Mouse (Mus musculus) kidney, postnatal 14 days (tissue): ENCODE measurements at regions not wholly inside any gene's neighbourhood (a gene's known extent, or its start where the extent isn't known, plus 50 kb on each side); places are given as distances from the start of the nearest gene placed in this dataset.

Experiments
- DNase-seq: peaks from one replicate; pipeline ENCODE4 v3.0.0; 2022; ENCODE audit warnings: mixed read lengths

DNA sequence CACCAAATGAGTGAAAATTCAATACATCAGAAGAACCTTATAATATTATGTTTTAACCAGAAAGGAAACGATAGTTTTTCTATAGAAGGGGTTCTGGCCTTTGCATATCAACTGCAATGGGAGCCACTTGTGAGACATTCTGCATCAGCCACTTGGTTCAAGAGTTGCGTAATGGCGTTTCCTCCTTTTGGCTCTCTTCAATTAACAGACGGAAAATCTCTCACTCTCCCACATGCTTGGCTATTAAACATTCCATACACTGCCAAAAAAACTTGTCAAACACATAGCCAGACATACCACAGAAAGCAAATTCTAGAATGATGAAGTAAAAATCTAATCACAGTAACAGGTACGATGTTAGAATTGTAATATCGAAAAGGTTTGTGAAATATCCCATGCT is 643.1 kb upstream of the Slit2 start:
- DNase-seq, result no peak

DNA sequence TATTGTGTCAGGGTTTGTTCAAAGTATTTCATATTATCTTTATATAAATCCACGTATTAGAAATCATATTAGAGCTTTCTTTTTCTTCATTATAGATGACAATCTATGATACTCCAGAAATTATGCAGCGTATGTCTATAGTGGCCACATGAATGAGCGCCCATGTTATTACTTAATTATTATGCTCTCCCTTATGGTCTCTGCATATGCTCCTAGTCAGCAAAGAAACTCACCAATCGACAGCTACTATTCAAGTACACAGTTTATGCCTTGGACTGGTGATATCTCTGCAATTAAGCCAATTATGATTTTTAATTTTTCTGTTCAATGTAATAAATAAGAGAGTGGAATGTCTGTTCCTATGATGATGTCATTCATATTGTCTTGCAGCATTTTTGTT is 612.8 kb upstream of the Slit2 start:
- DNase-seq, result no peak

DNA sequence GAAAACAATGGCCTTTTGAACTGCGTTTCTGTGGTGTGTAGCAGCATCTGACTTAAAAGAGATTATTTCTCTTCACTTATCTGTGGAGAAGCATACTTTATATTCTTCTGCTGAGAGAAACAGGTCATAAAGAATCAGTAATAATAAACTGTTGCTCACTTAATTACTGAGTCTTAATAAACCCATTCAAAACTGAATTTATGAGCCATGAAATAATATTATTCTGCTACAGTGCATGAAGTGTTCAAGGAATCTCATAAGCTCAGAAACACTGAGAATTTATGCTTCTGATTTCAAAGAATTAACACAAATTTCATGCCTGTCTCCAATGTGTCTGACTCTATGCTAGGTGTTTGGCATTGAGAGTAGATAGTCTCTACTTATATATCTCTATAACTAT is 597.0 kb upstream of the Slit2 start:
- no peak for DNase-seq

- no peak for DNase-seq
These were observed 596.2 kb upstream of the Slit2 start for GRCm38 (mm10) chr5:47386750-47387149.

GRCm38 (mm10) chr5:47390735-47391134 is 592.2 kb upstream of the Slit2 start:
- DNase-seq, result no peak

- DNase-seq, result no peak
These were observed 586.1 kb upstream of the Slit2 start for GRCm38 (mm10) chr5:47396874-47397273.

DNA sequence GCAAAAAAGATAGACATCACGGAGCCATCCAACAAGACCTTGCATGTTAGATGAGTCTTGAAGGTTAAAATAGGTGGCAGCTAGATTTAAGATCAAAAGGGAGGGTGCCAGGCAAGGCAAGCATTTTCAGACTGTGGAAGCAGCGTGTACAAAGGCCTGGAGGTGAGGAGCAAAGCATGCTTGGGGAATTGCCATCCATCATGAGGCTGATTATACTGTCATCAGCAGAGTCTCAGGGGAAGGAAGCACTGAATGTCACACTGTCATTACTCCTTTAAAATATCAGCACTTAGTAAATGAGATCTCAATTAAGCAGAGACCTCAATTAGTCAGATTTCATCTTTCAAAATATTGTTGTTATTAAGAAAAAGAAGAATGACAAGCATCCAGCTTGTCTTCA is 561.0 kb upstream of the Slit2 start:
- DNase-seq, result no peak

DNA sequence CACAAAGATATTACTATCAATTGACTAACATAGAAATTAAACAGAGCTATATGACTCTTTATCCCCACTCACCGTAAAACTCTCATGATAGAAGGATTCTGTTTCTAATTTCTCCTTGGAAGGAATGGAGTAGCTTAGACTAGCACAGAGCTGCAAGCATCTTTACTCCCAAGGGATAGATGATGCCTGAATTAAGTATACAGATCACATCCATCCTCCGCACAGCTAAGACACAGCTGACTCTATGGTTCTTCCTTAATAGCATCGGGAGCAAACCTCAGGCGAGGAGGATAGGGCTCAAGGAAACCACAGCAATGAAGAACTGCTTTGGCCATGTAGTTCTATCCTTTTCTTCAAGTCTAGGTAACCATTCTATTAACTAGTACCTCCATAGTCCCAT is 556.9 kb upstream of the Slit2 start:
- DNase-seq, result no peak

GRCm38 (mm10) chr5:47426467-47426866 is 556.5 kb upstream of the Slit2 start:
- no peak for DNase-seq

- no peak for DNase-seq
These were observed 553.4 kb upstream of the Slit2 start for GRCm38 (mm10) chr5:47429217-47430172.

GRCm38 (mm10) chr5:47431599-47432328 is 551.2 kb upstream of the Slit2 start:
- DNase-seq, result no peak

- no peak for DNase-seq
These were observed 546.5 kb upstream of the Slit2 start for GRCm38 (mm10) chr5:47436455-47436854.

- DNase-seq, result no peak
These were observed 536.5 kb upstream of the Slit2 start for GRCm38 (mm10) chr5:47446305-47447028.

DNA sequence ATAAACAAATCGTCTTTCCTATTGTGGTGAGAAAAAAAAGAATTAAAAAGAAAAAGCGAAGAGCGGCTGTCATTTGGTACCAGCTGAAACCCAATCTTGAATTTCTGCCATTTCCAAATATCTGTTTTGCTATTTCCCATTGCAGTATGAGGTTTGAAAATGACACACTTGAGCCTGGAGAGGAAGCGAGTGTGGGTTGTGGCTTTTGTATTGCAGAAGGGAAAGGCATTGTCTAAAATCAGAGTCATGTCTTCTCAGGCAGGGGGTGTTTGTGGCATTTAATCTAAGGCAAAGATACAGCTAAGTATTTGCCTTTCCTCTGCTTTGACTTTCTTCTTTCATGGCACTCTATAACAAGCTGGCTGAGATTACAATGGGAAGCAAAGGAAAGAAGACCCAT is 518.1 kb upstream of the Slit2 start:
- DNase-seq, result no peak

GRCm38 (mm10) chr5:47469394-47469793 is 513.5 kb upstream of the Slit2 start:
- DNase-seq, result no peak

- DNase-seq, result no peak
These were observed 510.7 kb upstream of the Slit2 start for GRCm38 (mm10) chr5:47472027-47472825.

GRCm38 (mm10) chr5:47479908-47480307 is 503.0 kb upstream of the Slit2 start:
- DNase-seq, result no peak

- no peak for DNase-seq
These were observed 486.7 kb upstream of the Slit2 start for GRCm38 (mm10) chr5:47496218-47496617.

DNA sequence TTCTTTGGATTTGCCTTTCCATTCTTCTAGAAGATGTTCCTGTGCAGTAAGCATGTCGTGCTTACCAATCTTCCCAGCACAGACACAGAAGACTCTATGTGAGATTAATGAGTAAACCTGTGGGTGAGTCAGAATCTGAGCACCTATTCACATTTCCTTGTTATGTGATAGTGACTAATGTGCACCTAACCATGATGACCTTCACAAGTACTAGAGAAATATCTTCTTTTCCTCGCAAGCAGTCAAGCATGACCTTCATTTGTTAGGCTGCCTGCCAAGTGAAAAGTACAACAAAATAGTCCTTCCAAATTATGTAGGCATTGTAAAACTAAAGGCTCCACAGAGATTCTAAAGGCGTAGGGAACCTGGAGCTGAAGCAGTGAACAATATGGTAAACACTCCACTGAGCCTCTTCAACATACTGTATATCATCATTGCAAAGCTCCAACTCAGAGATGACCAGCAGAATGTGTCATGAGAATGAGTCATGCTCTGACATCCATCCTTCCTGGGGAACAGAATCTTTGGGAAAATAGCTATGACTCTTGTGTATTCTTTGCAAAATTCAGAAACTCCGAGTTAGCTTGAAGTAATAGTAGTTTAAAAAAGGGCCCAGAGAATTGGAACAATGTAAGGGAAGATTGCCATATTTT is 480.0 kb upstream of the Slit2 start:
- DNase-seq, result peak; percentile 24

DNA sequence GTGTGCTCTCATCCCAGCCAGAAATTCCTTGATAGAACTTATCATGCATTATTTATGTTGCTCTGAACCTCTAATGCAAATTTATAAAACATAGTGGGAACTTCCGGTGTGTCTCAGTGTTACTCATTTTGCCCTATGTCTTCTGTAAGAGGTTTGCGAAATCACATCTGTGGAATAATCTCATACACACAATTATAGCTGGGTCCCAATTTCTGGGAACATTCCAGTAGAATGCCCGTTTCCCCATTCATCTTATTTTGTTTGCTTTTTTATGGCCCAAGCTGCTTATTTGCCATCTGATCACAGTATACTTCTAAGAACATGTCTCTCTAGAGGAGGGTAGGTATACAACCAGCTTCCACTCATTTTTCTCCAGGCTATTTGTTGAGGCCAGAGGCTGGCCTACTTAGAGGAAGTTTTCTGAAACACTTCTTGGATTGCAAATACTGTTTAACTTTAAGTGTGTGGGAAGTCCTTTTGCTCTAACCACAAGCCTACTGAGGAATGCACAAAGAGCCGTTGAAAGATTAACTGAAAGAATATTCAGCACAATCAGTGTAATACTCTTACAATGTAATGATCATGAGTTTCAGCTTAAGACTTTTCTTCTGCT is 474.1 kb upstream of the Slit2 start:
- no peak for DNase-seq

- no peak for DNase-seq
These were observed 460.6 kb upstream of the Slit2 start for GRCm38 (mm10) chr5:47522161-47522942.
